Mouse (Mus musculus) left cerebral cortex, postnatal 36 days (tissue): ENCODE measurements around the gene Fsd1. TPM values are rescaled to one million over a fixed set of nuclear protein-coding genes. Genes with fewer than 3 reads are reported as not detected.

Experiments
- DNase-seq, 2 experiments: peaks; one replicate each; pipeline ENCODE4 v3.0.0; 2021 to 2022; ENCODE audit warnings: low spot score in 2 of 2, mixed read lengths in 1 of 2
- intact Hi-C: fragments of 180-260 bp; cut with DNase I; formaldehyde crosslinking; loops from one replicate; pipeline ENCODE4 v1.15.1; 2025
- total RNA-seq, 2 experiments: library from RNA; stranded (reverse); gene quantifications; 2 replicates each; pipeline ENCODE4 v1.2.3; 2021

The Fsd1 gene
- total RNA-seq, 2 experiments from 2014 or later, result 75.0 to 97.4 TPM

DNA sequence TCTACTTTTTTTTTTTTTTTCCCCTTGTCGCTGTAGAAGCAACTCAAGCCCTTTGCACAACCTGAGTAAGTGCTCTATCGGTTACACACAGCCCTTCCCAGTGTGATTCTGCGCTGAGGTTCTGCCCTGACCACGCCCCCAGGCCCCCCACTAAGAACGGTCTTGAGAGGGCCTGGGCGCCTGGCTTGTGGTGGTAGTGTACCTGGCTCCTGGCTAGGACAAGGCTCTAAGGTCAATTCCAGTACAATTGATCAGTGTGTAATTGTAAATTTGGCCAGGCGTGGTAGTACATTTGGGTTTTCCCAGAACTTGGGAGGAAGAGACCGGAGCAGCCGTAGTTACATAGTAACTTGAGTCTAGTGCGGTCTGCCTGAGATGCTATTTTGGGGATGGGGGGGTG is 20.6 kb downstream of the Fsd1 start:
- no peak for DNase-seq
- intact Hi-C loops, result no loop called here

- intact Hi-C loops, result loop anchor here (2.0 kb wide), 1 partner anchor 49 kb away; the partner anchor contains the start of gene Yju2
- no peak for DNase-seq
These were observed 21.4 kb downstream of the Fsd1 start for GRCm38 (mm10) chr17:56007444-56008355.

- peak; percentile 91 to 93 for DNase-seq
- intact Hi-C loops, result loop anchor here (2.0 kb wide), 1 partner anchor 50 kb away; the partner anchor contains the start of gene Yju2
These were observed 22.2 kb downstream of the Fsd1 start for GRCm38 (mm10) chr17:56008356-56009087.

DNA sequence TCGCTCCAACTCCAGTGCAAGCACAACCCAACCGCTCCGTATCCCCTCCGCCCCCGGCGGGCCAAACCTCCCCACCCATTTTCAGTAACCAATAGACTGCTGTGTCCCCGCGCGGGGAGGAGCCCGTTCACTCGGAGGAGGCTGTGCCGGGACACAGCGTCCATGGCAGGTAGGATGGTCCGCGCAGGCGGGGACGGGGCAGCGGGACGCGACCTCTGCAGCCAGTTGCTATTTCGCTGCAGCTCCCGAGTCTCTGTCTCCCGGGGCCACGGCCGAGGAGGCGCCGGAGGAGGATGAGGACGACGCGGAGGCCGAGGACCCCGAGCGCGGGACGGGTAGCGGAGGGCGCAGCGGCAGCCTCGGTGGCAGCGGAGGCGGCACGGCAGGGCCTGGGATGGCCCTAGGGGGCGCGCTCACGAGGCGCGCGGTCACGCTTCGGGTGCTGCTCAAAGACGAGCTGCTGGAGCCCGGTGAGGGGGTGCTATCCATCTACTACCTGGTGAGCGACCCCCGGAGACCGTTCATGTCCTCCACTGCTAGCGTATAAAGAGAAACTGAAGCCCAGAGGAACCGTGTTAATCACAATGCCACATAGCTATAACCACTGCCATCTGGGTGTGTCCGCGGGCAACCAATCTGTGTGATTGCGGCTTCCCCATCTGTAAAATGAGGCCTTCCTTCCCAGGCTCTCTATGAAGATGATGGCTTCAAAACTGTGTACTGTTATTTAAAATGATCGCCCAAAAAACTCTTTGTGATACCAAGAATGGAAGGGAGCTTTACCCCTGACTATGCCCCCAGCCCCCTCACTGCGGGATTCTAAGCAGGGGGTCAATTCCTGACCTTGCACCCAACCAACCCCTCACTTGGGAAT is 23.0 kb downstream of the Fsd1 start:
- peak; percentile 92 to 93 for DNase-seq
- intact Hi-C loops, result loop anchor here (2.0 kb wide), 1 partner anchor 51 kb away; the partner anchor contains the start of gene Yju2

DNA sequence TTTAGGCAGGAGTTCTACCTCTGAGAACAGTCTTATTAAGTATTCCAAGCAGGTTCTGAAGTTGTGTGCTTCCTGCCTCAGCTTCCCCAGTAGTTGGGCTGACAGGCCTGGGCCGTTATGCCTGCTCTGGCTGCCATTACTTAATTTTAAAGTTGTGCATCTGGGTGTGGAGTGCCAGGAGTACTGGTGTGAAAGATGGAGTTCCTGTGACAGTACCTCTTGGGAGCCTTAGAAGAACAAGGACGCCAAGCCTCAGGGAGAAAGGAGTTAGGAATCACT is 23.6 kb downstream of the Fsd1 start:
- intact Hi-C loops, result loop anchor here (2.0 to 5.0 kb wide), 2 partner anchors 33 to 51 kb away; partner anchors contain the start of gene Yju2
- DNase-seq, result no peak

DNA sequence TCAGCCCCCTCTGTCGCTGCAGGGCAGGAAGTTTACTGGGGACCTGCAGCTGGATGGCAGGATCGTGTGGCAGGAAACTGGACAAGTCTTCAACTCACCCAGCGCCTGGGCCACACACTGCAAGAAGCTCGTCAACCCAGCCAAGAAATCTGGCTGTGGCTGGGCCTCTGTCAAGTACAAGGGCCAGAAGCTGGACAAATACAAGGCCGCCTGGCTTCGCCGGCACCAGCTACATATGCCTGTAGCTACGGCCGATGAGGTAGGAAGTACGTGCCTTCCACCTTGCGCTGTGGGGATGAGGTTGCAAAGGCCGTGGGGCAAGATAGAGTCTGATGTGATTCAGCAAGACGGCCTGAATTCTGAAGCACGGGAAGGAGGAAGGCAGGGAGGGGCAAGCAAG is 23.9 kb downstream of the Fsd1 start:
- intact Hi-C loops, result loop anchor here (5.0 kb wide), 1 partner anchor 33 kb away; no protein-coding TSS in a partner anchor
- DNase-seq, result no peak

DNA sequence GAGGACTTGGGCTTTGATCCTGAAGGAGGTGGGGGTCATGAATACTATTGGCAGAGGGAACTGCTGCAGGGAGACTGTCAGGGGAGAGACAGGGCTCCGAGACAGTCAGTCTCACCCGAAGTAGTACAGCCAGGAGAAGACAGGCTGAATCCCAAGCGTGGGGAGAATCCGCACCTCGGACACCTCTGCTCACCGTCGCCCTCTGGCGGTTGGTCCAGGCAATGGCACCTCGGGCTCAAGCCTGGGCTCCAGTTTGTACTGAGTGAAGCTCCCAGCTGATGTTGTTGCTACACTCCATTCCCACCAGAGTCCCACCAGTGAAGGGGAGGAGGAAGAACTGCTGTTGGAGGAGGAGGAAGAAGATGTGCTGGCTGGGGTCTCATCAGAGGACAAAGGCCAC is 24.4 kb downstream of the Fsd1 start:
- intact Hi-C loops, result loop anchor here (5.0 kb wide), 1 partner anchor 33 kb away; no protein-coding TSS in a partner anchor

DNA sequence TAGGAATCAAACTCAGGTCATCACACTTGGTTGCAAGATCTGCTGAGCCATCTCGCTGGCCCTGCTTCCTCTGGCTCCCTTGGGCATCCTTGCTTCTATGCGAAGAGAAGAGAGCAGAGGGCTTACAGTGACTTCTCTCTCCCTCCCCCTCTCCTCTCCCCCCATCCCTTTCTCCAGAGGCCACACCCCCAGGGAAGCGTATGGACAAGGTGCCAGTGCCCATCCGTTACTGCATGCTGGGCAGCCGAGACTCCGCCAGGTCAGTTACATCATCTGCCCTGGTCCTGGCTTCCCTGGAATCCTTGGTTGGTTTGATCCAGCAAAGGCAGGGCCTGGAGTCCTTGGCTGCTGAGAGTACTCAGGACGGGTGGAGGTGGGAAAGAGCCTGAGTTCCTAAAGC is 25.1 kb downstream of the Fsd1 start:
- intact Hi-C loops, result loop anchor here (5.0 kb wide), 1 partner anchor 34 kb away; no protein-coding TSS in a partner anchor

More for the DNA sequence above, 24.4 kb downstream of the Fsd1 start:
- peak; percentile 64 to 75 for DNase-seq

DNA sequence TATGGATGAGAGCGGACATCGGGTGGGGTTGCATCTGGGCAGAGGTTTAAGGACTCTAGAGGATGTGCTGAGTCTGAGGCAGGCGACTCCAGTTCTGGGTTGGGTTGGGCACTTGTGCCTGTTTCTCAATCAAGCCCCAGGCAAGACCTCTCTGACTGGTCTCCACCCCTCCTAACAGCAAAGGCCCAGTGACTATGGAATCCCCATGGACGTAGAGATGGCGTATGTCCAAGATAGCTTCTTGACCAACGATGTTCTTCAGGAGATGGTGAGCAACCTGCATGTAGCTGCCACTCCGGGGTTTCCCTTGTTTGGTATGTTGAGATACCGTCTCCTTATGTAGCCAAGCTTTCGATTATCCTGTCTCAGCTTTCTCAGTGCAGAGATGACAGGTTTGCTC is 29.0 kb downstream of the Fsd1 start:
- intact Hi-C loops, result no loop called here
- DNase-seq, result no peak

More for the DNA sequence above, 25.1 kb downstream of the Fsd1 start:
- no peak for DNase-seq

GRCm38 (mm10) chr17:56016382-56016781 is 30.1 kb downstream of the Fsd1 start:
- intact Hi-C loops, result no loop called here
- no peak for DNase-seq

- intact Hi-C loops, result no loop called here
- no peak for DNase-seq
These were observed 30.8 kb downstream of the Fsd1 start for GRCm38 (mm10) chr17:56016793-56017785.

DNA sequence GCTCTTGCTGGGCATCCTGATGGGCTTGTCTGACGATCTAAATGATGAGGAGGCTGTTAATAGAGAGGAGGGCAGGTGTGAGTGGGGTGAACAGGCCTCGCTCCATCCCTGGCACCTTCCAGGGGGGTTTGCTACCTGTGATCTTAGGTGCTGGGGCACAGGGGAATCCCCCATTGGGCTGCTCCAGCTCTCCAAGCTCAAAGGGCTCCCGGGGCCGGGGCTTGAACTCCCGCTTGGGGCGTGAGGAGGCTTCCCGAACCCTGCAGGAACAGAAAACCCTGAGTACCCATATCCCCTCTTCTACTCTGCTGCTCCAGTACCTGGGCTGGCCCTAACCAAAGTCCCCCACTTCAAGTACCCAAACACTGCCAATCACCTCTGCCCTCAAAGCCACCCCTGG is 31.5 kb downstream of the Fsd1 start:
- intact Hi-C loops, result no loop called here

DNA sequence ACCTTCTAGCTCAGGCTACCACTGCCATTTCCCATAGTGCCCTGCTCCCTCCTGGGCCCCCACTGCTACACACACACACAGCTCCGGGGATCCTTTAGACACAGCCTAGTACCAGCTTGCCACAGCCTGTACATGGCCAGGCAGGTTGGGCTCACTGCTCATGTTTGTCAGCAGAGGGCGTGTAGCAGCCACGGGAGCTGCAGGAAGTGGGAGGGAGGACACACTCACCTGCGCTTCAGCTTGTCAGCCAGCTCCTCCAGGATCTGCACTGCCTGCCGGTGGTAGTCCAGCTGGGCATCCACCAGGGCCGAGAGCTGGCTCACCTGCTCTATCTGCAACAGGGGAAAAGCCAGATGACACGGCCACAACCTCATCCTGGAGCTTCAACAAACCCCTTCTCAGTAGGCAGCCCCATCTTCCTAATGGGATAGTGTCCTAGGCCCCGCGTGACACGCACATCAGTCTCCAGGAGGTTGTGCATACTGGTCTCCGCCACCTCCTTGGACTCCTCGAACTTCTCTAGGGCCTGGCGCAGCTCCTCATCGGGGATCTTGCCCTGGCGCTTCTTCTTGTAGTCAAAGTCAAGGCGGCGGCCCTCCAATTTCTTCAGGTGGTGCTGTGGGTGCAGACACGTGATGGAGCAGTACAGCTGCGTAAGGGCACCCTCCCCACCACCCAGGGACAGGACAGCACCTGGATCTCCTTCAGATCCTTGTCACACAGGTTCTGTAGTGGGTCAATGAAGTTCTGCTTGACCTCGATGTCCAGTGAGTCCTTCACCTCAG is 32.2 kb downstream of the Fsd1 start:
- intact Hi-C loops, result no loop called here
- peak; percentile 64 to 68 for DNase-seq

More for the DNA sequence above, 31.5 kb downstream of the Fsd1 start:
- DNase-seq, result no peak

DNA sequence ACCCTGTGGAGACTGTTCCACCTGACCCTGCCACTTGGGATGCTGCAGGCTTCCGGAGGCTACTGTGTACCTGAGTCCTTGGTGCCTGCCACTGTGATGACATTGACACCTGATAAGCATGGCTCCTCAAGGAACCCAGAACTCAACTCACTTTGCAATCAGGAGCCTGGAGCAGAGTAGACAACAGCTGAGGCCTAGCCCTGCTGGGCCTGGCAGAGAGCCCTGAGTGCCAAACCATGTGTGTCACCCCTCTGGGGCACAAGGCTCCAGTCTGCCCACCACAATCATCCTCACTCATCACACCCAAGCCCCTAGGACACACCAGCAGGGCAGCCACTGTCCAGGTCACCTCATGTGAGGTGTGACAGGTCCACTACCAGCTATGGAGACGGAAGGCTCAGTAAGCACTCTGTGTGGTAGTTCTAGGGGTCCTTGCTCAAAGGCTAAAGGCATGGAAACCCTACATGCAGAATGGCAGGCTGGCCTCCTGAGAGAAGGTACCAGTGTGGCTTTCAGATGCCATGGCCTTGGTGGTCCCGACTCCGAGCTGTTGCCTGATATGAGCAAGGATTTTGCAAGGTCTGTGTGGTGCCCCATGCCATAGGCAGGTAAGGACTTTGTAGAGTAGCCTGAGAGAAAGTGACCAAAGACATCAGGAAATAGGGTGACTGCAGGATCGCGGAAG is 34.2 kb downstream of the Fsd1 start:
- intact Hi-C loops, result no loop called here
- no peak for DNase-seq

GRCm38 (mm10) chr17:56021161-56021910 is 35.0 kb downstream of the Fsd1 start:
- intact Hi-C loops, result no loop called here
- peak; percentile 76 to 78 for DNase-seq
